In the genomic region with DNA sequence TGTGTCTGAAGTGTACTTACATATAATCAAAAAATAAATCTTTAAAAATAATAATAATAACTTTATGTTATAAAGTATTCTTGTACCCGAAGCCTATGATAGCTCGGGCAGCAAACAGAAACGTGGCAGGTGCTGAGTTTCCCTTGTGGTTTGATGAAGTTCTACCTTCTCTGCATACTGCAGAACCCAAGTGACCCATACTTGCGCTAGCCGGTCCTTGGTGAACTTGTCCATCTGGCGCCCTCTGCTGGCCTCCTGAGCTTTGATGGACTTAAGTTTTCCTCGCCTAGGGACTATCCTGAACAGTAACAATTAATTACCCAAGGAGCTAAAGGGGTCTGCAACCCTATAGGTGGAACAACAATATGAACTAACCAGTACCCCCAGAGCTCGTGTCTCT, we compare ENCODE assay signal across 9 mouse cellular contexts. TPM values are rescaled to one million over a fixed set of nuclear protein-coding genes. Genes with fewer than 3 reads are reported as not detected.
DNase-seq lines count a peak whose midpoint lies in the region; ATAC-seq and TF ChIP-seq lines count a peak whose summit lies in the region.
"Had no signal": no experiment of that assay in that cellular context is flagged by ENCODE, and none has a peak within 500 bp of the region (broad histone marks: within the 10 kb centered on the region; RNA-seq: fewer than 3 reads in every experiment).

No protein-coding gene starts in this region.

- TF ChIP-seq POLR2A in cortical plate, adult 2 months (IDR thresholded peaks at IDR 0.05; ENCODE audit: extremely low read depth, insufficient read depth, low read length), result no peak

- ATAC-seq in kidney, embryonic 16.5 days (ENCODE audit: low FRiP score, low TSS enrichment), result no peak
- no peak for ATAC-seq in megakaryocyte, adult 5-6 weeks (ENCODE audit: poor library complexity, severe bottlenecking)

- H3K9ac ChIP-seq in kidney, embryonic 16.5 days (replicated peaks; ENCODE audit: low read length), result no peak overlapping the region
- H3K9ac ChIP-seq: limb, embryonic 12.5 days had no signal

- TF ChIP-seq CTCF in cortical plate, adult 2 months (IDR thresholded peaks at IDR 0.05; ENCODE audit: extremely low read depth, insufficient read depth, low read length), result peak; percentile 60

- WGBS in kidney, embryonic 16.5 days, result 56% methylated on average over 8 of the region's 8 CpGs

- no peak overlapping the region for H3K27ac ChIP-seq in kidney, embryonic 16.5 days (ENCODE audit: low read length)
- H3K27ac ChIP-seq in cortical plate, adult 2 months (ENCODE audit: insufficient read depth, low read length), result no peak overlapping the region
- H3K27ac ChIP-seq: limb, embryonic 12.5 days had no signal

- no peak overlapping the region for H3K4me2 ChIP-seq in kidney, embryonic 16.5 days (replicated peaks; ENCODE audit: low read depth, low read length)
- H3K4me2 ChIP-seq: limb, embryonic 12.5 days had no signal

- H3K4me1 ChIP-seq in kidney, embryonic 16.5 days (ENCODE audit: insufficient read depth, low read length), result no peaks in the 10 kb centered on the region
- no peaks in the 10 kb centered on the region for H3K4me1 ChIP-seq in cortical plate, adult 2 months (ENCODE audit: control insufficient read depth, insufficient read depth, low read length)
- H3K4me1 ChIP-seq: limb, embryonic 12.5 days had no signal

- no peaks in the 10 kb centered on the region for H3K36me3 ChIP-seq in kidney, embryonic 16.5 days (ENCODE audit: insufficient read depth, low read length)
- H3K36me3 ChIP-seq: limb, embryonic 12.5 days had no signal

- H3K27me3 ChIP-seq in kidney, embryonic 16.5 days (ENCODE audit: insufficient read depth, low read length), result no peaks in the 10 kb centered on the region
- H3K27me3 ChIP-seq: limb, embryonic 12.5 days had no signal

- intact Hi-C loops in heart, postnatal 25 days (cut with DNase I), result loop anchor here (1.0 to 2.0 kb wide), 2 partner anchors 89 to 212 kb away; no protein-coding TSS in a partner anchor
- intact Hi-C loops in left cerebral cortex, postnatal 4 days (cut with DNase I), result no loop called here

- H3K9me3 ChIP-seq in kidney, embryonic 16.5 days (ENCODE audit: low read length), result no peaks in the 10 kb centered on the region
- H3K9me3 ChIP-seq: limb, embryonic 12.5 days had no signal

- DNase-seq in kidney, adult 18-20 months, result peak; percentile 88
- DNase-seq in adipocyte (ENCODE audit: low spot score), result peak; percentile 52
- peak; percentile 6 for DNase-seq in heart, postnatal 25 days (ENCODE audit: low spot score)
- DNase-seq in left cerebral cortex, postnatal 4 days, result peak; percentile 76
- peak; percentile 51 for DNase-seq in retina, postnatal 7 days (ENCODE audit: low read depth, low spot score)

- no peak overlapping the region for H3K4me3 ChIP-seq in kidney, embryonic 16.5 days (ENCODE audit: low read length)
- H3K4me3 ChIP-seq in cortical plate, adult 2 months (ENCODE audit: insufficient read depth, low read length), result no peak overlapping the region
- H3K4me3 ChIP-seq: limb, embryonic 12.5 days had no signal

RNA-seq across cellular contexts. Expression of gene Prkaa2, which starts 12.7 kb away (rescaled TPM):
- polyA plus RNA-seq in kidney, embryonic 16.5 days (2015; fragmentation: Nextera tagmentation; extraction: Ambion mirVana), result 8.8 and 9.1 TPM in 2 replicates
- polyA plus RNA-seq in cortical plate, adult 2 months (2012; rRNA removed), result 13.8 and 14.2 TPM in 2 replicates
- 10 to 100 TPM; 79.5 to 80.2 TPM for total RNA-seq in heart, postnatal 25 days (2021)
- total RNA-seq in left cerebral cortex, postnatal 4 days (2021), result 10 to 100 TPM; 35.5 to 40.7 TPM
- not detected in 2 replicates for total RNA-seq in megakaryocyte, adult 5-6 weeks (2015)
- total RNA-seq in megakaryocyte, adult 5-6 weeks (2017), result 0.04 TPM in 1 of 2 replicates, not detected in the other

RNA-seq across cellular contexts. Expression of gene Plpp3, which starts 34.7 kb away (rescaled TPM):
- 69.2 and 76.3 TPM in 2 replicates for polyA plus RNA-seq in kidney, embryonic 16.5 days (2015; fragmentation: Nextera tagmentation; extraction: Ambion mirVana)
- polyA plus RNA-seq in cortical plate, adult 2 months (2012; rRNA removed), result 258 and 263 TPM in 2 replicates
- 10 to 100 TPM; 71.9 to 74.8 TPM for total RNA-seq in heart, postnatal 25 days (2021)
- total RNA-seq in left cerebral cortex, postnatal 4 days (2021), result 10 to 100 TPM; 65.1 to 71.3 TPM
- total RNA-seq in megakaryocyte, adult 5-6 weeks (2015), result 0.29 and 0.48 TPM in 2 replicates
- 0.29 and 0.37 TPM in 2 replicates for total RNA-seq in megakaryocyte, adult 5-6 weeks (2017)

Comparison
In these comparisons a context has a peak if more than half of its experiments do, and no peak if none do; other contexts are left out.
1. DNase-seq: peak in every context shown above with its lines; median percentile 88 in kidney, adult 18-20 months; 76 in left cerebral cortex, postnatal 4 days; 52 in adipocyte; 51 in retina, postnatal 7 days; 6 in heart, postnatal 25 days.
2. RNA of gene Prkaa2, which starts 12.7 kb away (total RNA-seq): 79.5 to 80.2 TPM in heart, postnatal 25 days and 35.5 to 40.7 TPM in left cerebral cortex, postnatal 4 days; 0.04 TPM in megakaryocyte, adult 5-6 weeks; every median in the first group is over 10 times any median in the second.
3. RNA of gene Plpp3, which starts 34.7 kb away (total RNA-seq): 71.9 to 74.8 TPM in heart, postnatal 25 days and 65.1 to 71.3 TPM in left cerebral cortex, postnatal 4 days; 0.29 to 0.48 TPM in megakaryocyte, adult 5-6 weeks; every median in the first group is over 10 times any median in the second.